Mouse (Mus musculus) common myeloid progenitor, adult 5-6 weeks (primary cell): ENCODE data around the gene Phf7. TPM values are rescaled to one million over a fixed set of nuclear protein-coding genes. Genes with fewer than 3 reads are reported as not detected.

Source experiments
- ATAC-seq: replicated peaks from 2 replicates; pipeline ENCODE4 v1.8.0; 2016; ENCODE audit warnings: low read depth, mild to moderate bottlenecking, moderate TSS enrichment, inconsistent platforms; ENCODE audit not compliant: poor library complexity, severe bottlenecking
- total RNA-seq: library from RNA; stranded (forward); fragments of 200-1000, 187-1606 nt; gene quantifications from 2 replicates; pipeline ENCODE4 v1.2.3, GENCODE M21; 2017

Gene Phf7
- total RNA-seq, 1 experiment from 2014 or later, result 16.7 TPM

- ATAC-seq, result peak; percentile 34; the same call in 1 of the 2 replicates
Measured at GRCm38 (mm10) chr14:31204844-31205243, 46.3 kb downstream of the Phf7 start.

GRCm38 (mm10) chr14:31200038-31200437 is 51.1 kb downstream of the Phf7 start:
- ATAC-seq, result no peak

- no peak for ATAC-seq
Measured at GRCm38 (mm10) chr14:31199599-31199998, 51.5 kb downstream of the Phf7 start.

- ATAC-seq, result no peak
Measured at GRCm38 (mm10) chr14:31197547-31198516, 53.3 kb downstream of the Phf7 start.

- peak; percentile 62 for ATAC-seq
Measured at GRCm38 (mm10) chr14:31195968-31196367, 55.1 kb downstream of the Phf7 start.

- ATAC-seq, result no peak
Measured at GRCm38 (mm10) chr14:31195521-31195920, 55.6 kb downstream of the Phf7 start.

GRCm38 (mm10) chr14:31194891-31195513 is 56.1 kb downstream of the Phf7 start:
- ATAC-seq, result peak; percentile 67

GRCm38 (mm10) chr14:31194441-31194840 is 56.7 kb downstream of the Phf7 start:
- no peak for ATAC-seq

- ATAC-seq, result no peak
Measured at GRCm38 (mm10) chr14:31193791-31194190, 57.3 kb downstream of the Phf7 start.

- no peak for ATAC-seq
Measured at GRCm38 (mm10) chr14:31191936-31192335, 59.2 kb downstream of the Phf7 start.

- peak; percentile 21; the same call in 1 of the 2 replicates for ATAC-seq
Measured at GRCm38 (mm10) chr14:31189348-31189747, 61.8 kb downstream of the Phf7 start.

GRCm38 (mm10) chr14:31188771-31189181 is 62.3 kb downstream of the Phf7 start:
- peak; percentile 76 for ATAC-seq

Other genes starting within 250 kb of the Phf7 start
- gene Glt8d1, start 249.9 kb downstream of the Phf7 start, total RNA-seq, result 20.5 and 36.3 TPM in 2 replicates
- 82.0 and 94.8 TPM in 2 replicates for gene Spcs1, start 249.6 kb downstream of the Phf7 start, total RNA-seq
- 83.0 and 120 TPM in 2 replicates for gene Pbrm1, start 232.2 kb downstream of the Phf7 start, total RNA-seq
- 438 and 468 TPM in 2 replicates for gene Gnl3, start 232.2 kb downstream of the Phf7 start, total RNA-seq
- gene Smim4, start 122.4 kb downstream of the Phf7 start, total RNA-seq, result 23.6 and 45.1 TPM in 2 replicates
- 88.3 and 112 TPM in 2 replicates for gene Nt5dc2, start 120.3 kb downstream of the Phf7 start, total RNA-seq
- not detected in 2 replicates for gene Stab1, start 82.7 kb downstream of the Phf7 start, total RNA-seq
- gene Tnnc1, start 43.0 kb downstream of the Phf7 start, total RNA-seq, result not detected in 2 replicates
- gene Nisch, start 34.4 kb downstream of the Phf7 start, total RNA-seq, result 82.3 and 114 TPM in 2 replicates
- not detected in 2 replicates for gene Sema3g, start 33.5 kb downstream of the Phf7 start, total RNA-seq
- 39.8 and 64.6 TPM in 2 replicates for gene Bap1, start 133 bp upstream of the Phf7 start, total RNA-seq
- 0.10 and 0.23 TPM in 2 replicates for gene Dnah1, start 72.6 kb upstream of the Phf7 start, total RNA-seq
- gene Capn7, start 85.3 kb upstream of the Phf7 start, total RNA-seq, result 53.2 and 59.4 TPM in 2 replicates
- 4.0 and 6.2 TPM in 2 replicates for gene Sh3bp5, start 184.8 kb upstream of the Phf7 start, total RNA-seq
- gene Eaf1, start 243.1 kb upstream of the Phf7 start, total RNA-seq, result 19.3 and 23.2 TPM in 2 replicates
- gene Mettl6, start 243.7 kb upstream of the Phf7 start, total RNA-seq, result 66.3 and 72.4 TPM in 2 replicates